Mouse (Mus musculus): ENCODE measurements at regions not wholly inside any gene's neighbourhood (a gene's known extent, or its start where the extent isn't known, plus 50 kb on each side); places are given as distances from the start of the nearest gene placed in this dataset.

DNA sequence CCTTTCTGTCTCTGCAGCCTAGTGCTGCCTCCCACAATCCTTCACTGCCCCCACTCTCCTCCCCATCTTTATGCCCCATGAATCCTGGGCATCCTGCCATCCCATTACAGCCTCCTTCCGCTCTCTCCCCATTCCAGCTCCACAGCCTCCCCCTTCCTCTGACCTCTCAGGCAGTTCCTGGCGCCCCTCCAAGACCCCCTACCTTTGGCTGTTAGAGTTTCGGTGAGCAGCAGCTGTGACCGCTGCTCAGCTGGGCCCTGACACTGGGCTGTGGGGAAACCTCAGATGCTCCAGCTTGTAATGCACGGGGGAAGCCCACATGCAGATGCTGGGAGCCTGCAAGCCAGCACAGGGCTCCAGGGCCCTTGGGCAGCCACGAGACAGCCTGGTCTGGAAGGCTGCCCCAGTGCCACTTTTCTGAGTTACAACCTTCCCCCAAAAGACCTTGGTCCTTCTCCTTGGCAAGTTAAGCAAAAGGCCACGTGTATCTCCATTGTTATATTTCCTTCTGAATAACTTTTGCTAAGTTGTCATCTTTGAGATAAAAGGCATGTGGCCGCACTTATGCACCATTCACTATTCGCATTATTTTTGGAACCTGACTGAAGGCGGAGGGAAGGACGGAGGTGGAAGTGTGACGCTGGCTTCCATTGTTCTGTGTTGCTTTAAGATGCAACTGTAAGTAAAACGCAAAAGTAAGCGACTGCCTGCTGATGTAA, 330.6 kb upstream of the Mki67 start:
- Histone ChIP-seq H3K9ac (ENCODE audit: low read depth, low read length) (no peak overlapping the region), H3K27me3 (replicated peaks; ENCODE audit: control insufficient read depth, insufficient read depth, low read length) (no peaks in the 10 kb centered on the region), H3K4me2 (ENCODE audit: low read depth, low read length) (peak overlapping the region; percentile 21; the same call in 1 of the 2 replicates), H3K27ac (replicated peaks; ENCODE audit: low read depth, low read length) (peak overlapping the region; percentile 84), H3K4me3 (ENCODE audit: low read depth, low read length) (no peak overlapping the region), H3K36me3 (ENCODE audit: control insufficient read depth, insufficient read depth, low read length) (no peaks in the 10 kb centered on the region), H3K9me3 (ENCODE audit: control insufficient read depth, low read length) (no peaks in the 10 kb centered on the region), H3K4me1 (ENCODE audit: control insufficient read depth, insufficient read depth, low read length) (peaks cover 57% of the 10 kb centered on the region)
- WGBS: 13% methylated on average over 14 of the region's 14 CpGs
- ATAC-seq (ENCODE audit: low read depth) (peak; percentile 86), DNase-seq (ENCODE audit: low spot score) (peak; percentile 94)

GRCm38 (mm10) chr7:136047364-136047945, 331.3 kb upstream of the Mki67 start:
- ATAC-seq (ENCODE audit: low read depth): peak; percentile 50; the same call in 1 of the 2 replicates
- Histone ChIP-seq H3K36me3 (ENCODE audit: control insufficient read depth, insufficient read depth, low read length) (no peaks in the 10 kb centered on the region), H3K27me3 (replicated peaks; ENCODE audit: control insufficient read depth, insufficient read depth, low read length) (no peaks in the 10 kb centered on the region), H3K9ac (ENCODE audit: low read depth, low read length) (no peak overlapping the region), H3K4me2 (ENCODE audit: low read depth, low read length) (peak overlapping the region; percentile 16; the same call in 1 of the 2 replicates), H3K4me3 (ENCODE audit: low read depth, low read length) (no peak overlapping the region), H3K27ac (replicated peaks; ENCODE audit: low read depth, low read length) (peak overlapping the region; percentile 84), H3K4me1 (ENCODE audit: control insufficient read depth, insufficient read depth, low read length) (peaks cover 57% of the 10 kb centered on the region), H3K9me3 (ENCODE audit: control insufficient read depth, low read length) (no peaks in the 10 kb centered on the region)
- peak; percentile 85 for DNase-seq (ENCODE audit: low spot score)
- 22% methylated on average over 7 of the region's 7 CpGs for WGBS

DNA sequence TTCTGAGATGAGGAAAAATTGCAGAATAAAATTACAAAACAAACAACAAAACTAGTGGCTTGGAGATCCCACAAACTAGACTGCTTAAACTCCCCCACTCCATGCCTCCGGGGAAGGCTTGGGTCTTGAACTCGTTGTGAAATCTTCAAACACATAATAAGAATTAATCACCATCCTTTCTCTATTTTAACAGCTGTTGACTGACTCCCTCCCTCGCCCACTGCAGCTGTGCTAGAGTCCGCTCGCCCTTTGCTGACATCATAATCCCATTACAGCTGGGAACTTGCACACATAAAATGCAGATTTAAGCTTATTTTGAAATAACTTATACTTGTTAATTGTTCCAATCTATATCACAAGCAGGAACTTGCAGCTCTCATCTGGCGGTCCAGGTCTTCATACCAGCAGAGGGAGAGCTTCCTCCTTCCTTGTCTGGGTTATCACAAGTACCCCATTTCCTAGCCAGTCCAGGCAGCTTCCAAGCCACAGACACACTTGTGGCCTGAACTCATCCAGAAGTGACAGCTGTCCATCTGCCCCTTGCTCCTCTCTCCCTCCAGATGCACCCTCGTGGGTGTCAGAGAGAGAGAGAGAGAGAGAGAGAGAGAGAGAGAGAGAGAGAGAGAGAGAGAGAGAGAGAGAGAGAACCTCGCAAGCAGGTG, 332.9 kb upstream of the Mki67 start:
- no peak overlapping the region for H3K9ac ChIP-seq (ENCODE audit: low read depth, low read length)
- H3K27ac ChIP-seq (replicated peaks; ENCODE audit: low read depth, low read length): peak overlapping the region; percentile 84; the same call in 1 of the 2 replicates
- H3K27me3 ChIP-seq (replicated peaks; ENCODE audit: control insufficient read depth, insufficient read depth, low read length): no peaks in the 10 kb centered on the region
- H3K4me3 ChIP-seq (ENCODE audit: low read depth, low read length): no peak overlapping the region
- H3K4me1 ChIP-seq (ENCODE audit: control insufficient read depth, insufficient read depth, low read length): peaks cover 60% of the 10 kb centered on the region
- no peaks in the 10 kb centered on the region for H3K9me3 ChIP-seq (ENCODE audit: control insufficient read depth, low read length)
- WGBS: 32% methylated on average over 7 of the region's 8 CpGs
- no peaks in the 10 kb centered on the region for H3K36me3 ChIP-seq (ENCODE audit: control insufficient read depth, insufficient read depth, low read length)
- peak; percentile 81 for DNase-seq (ENCODE audit: low spot score)
- peak; percentile 13; the same call in 1 of the 2 replicates for ATAC-seq (ENCODE audit: low read depth)
- H3K4me2 ChIP-seq (ENCODE audit: low read depth, low read length): no peak overlapping the region

- no peaks in the 10 kb centered on the region for H3K9me3 ChIP-seq (ENCODE audit: control insufficient read depth, low read length)
- WGBS: 51% methylated on average over 4 of the region's 4 CpGs
- H3K4me3 ChIP-seq (ENCODE audit: low read depth, low read length): no peak overlapping the region
- ATAC-seq (ENCODE audit: low read depth): no peak
- H3K9ac ChIP-seq (ENCODE audit: low read depth, low read length): no peak overlapping the region
- H3K27me3 ChIP-seq (replicated peaks; ENCODE audit: control insufficient read depth, insufficient read depth, low read length): no peaks in the 10 kb centered on the region
- peaks cover 58% of the 10 kb centered on the region for H3K4me1 ChIP-seq (ENCODE audit: control insufficient read depth, insufficient read depth, low read length)
- peak; percentile 45 for DNase-seq (ENCODE audit: low spot score)
- H3K27ac ChIP-seq (replicated peaks; ENCODE audit: low read depth, low read length): peak overlapping the region; percentile 84; the same call in 1 of the 2 replicates
- H3K36me3 ChIP-seq (ENCODE audit: control insufficient read depth, insufficient read depth, low read length): no peaks in the 10 kb centered on the region
- no peak overlapping the region for H3K4me2 ChIP-seq (ENCODE audit: low read depth, low read length)
These were observed 333.4 kb upstream of the Mki67 start for GRCm38 (mm10) chr7:136049587-136049930.

- no peak overlapping the region for H3K4me2 ChIP-seq (ENCODE audit: low read depth, low read length)
- no peaks in the 10 kb centered on the region for H3K27me3 ChIP-seq (replicated peaks; ENCODE audit: control insufficient read depth, insufficient read depth, low read length)
- 43% methylated on average over 3 of the region's 3 CpGs for WGBS
- ATAC-seq (ENCODE audit: low read depth) (no peak), DNase-seq (ENCODE audit: low spot score) (peak; percentile 63)
- H3K36me3 ChIP-seq (ENCODE audit: control insufficient read depth, insufficient read depth, low read length): no peaks in the 10 kb centered on the region
- no peak overlapping the region for H3K4me3 ChIP-seq (ENCODE audit: low read depth, low read length)
- H3K27ac ChIP-seq (replicated peaks; ENCODE audit: low read depth, low read length): no peak overlapping the region
- H3K9ac ChIP-seq (ENCODE audit: low read depth, low read length): no peak overlapping the region
- no peaks in the 10 kb centered on the region for H3K9me3 ChIP-seq (ENCODE audit: control insufficient read depth, low read length)
- peaks cover 53% of the 10 kb centered on the region for H3K4me1 ChIP-seq (ENCODE audit: control insufficient read depth, insufficient read depth, low read length)
These were observed 334.0 kb upstream of the Mki67 start for GRCm38 (mm10) chr7:136050116-136050515.

DNA sequence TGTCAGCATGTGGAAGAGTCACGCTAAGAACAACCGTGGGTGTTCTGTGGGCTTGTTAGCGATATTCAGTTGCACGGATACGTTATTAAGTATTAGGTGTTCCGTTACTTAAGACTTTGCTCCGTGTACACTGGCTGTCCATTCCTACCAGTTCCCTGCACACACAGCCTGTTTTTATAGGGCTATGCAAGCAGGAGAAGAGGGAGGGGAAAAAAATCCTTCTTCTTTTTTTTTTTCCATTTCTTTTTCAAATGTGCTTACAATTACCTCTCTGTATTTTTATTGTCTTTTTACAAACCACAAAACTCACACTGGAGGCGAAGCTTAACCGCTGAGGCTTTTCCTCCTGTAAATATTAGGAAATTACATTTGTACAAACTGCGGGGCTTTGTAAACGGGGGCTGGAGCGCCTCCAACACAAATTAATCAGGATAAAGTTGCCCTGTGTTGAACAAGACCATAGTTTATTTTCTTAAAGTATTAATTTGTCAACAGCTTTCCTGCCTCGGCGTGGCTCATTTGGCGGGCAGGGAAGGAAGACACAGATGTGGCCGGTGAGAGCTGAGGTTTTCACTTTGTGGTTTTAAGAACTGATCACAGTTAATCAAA, 340.8 kb upstream of the Mki67 start:
- Histone ChIP-seq H3K4me2 (ENCODE audit: low read depth, low read length) (peak overlapping the region; percentile 37), H3K27ac (replicated peaks; ENCODE audit: low read depth, low read length) (peak overlapping the region; percentile 46), H3K4me3 (ENCODE audit: low read depth, low read length) (no peak overlapping the region), H3K36me3 (ENCODE audit: control insufficient read depth, insufficient read depth, low read length) (no peaks in the 10 kb centered on the region), H3K27me3 (replicated peaks; ENCODE audit: control insufficient read depth, insufficient read depth, low read length) (no peaks in the 10 kb centered on the region; the same call in 1 of the 2 replicates), H3K9ac (ENCODE audit: low read depth, low read length) (peak overlapping the region; percentile 9; the same call in 1 of the 2 replicates), H3K9me3 (ENCODE audit: control insufficient read depth, low read length) (no peaks in the 10 kb centered on the region), H3K4me1 (ENCODE audit: control insufficient read depth, insufficient read depth, low read length) (peaks cover 32% of the 10 kb centered on the region)
- 20% methylated on average over 16 of the region's 16 CpGs for WGBS
- ATAC-seq (ENCODE audit: low read depth) (no peak), DNase-seq (ENCODE audit: low spot score) (peak; percentile 61)

DNA sequence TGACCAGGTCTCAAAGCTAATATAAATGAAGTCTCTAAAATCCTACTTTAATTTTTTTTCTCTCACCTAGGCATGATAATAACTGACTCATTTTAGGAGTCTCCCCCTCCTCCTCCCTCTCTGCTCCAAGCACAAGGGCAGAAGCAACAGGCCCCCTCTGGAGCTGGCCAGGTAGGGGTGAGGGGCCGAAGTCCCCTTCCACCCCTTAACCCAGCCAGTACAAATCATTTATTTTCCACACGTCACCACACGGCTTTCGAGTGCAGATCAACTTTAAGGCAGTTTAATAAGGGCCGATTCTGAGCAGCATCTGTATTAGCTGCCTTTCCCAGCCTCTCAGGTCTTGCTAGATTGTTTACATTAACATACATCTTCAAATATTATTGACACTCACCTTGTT, 342.2 kb upstream of the Mki67 start:
- Histone ChIP-seq H3K27ac (replicated peaks; ENCODE audit: low read depth, low read length) (peak overlapping the region; percentile 67; the same call in 1 of the 2 replicates), H3K4me1 (ENCODE audit: control insufficient read depth, insufficient read depth, low read length) (peaks cover 40% of the 10 kb centered on the region), H3K27me3 (replicated peaks; ENCODE audit: control insufficient read depth, insufficient read depth, low read length) (no peaks in the 10 kb centered on the region; the same call in 1 of the 2 replicates), H3K9me3 (ENCODE audit: control insufficient read depth, low read length) (no peaks in the 10 kb centered on the region), H3K4me2 (ENCODE audit: low read depth, low read length) (peak overlapping the region; percentile 27; the same call in 1 of the 2 replicates), H3K9ac (ENCODE audit: low read depth, low read length) (peak overlapping the region; percentile 23; the same call in 1 of the 2 replicates), H3K36me3 (ENCODE audit: control insufficient read depth, insufficient read depth, low read length) (no peaks in the 10 kb centered on the region), H3K4me3 (ENCODE audit: low read depth, low read length) (no peak overlapping the region)
- no peak for ATAC-seq (ENCODE audit: low read depth)
- DNase-seq (ENCODE audit: low spot score): no peak
- WGBS: 29% methylated on average over 5 of the region's 5 CpGs
